Mouse (Mus musculus) limb, embryonic 14.5 days (tissue): ENCODE measurements at regions not wholly inside any gene's neighbourhood (a gene's known extent, or its start where the extent isn't known, plus 50 kb on each side); places are given as distances from the start of the nearest gene placed in this dataset.
"Not testable (repeated sequence)": the region's sequence is repeated elsewhere in the genome, so short reads cannot be mapped to it uniquely, and the experiment has no call there.

Source experiments
- ATAC-seq: fragments of 200-750 bp; cut with Nextera tagmentation; 2 replicates; pipeline ENCODE4 v1.8.0; 2017; ENCODE audit warnings: low read depth, moderate number of reproducible peaks, moderate TSS enrichment; ENCODE audit not compliant: low FRiP score
- DNase-seq: peaks from one replicate; pipeline ENCODE4 v3.0.0-alpha.2; 2015; ENCODE audit warnings: low spot score
- H3K27ac ChIP-seq: fragments of 300-500 bp; sonication (generic); replicated peaks from 2 replicates; pipeline ENCODE4 v1.5.1; 2014; ENCODE audit warnings: low read depth, mild to moderate bottlenecking, low read length, moderate library complexity, mixed read lengths
- H3K27me3 ChIP-seq: fragments of 300-500 bp; sonication (generic); 2 replicates; pipeline ENCODE4 v1.6.1; 2014; ENCODE audit warnings: low read length, mixed read lengths; ENCODE audit not compliant: control insufficient read depth, insufficient read depth
- H3K36me3 ChIP-seq: fragments of 300-500 bp; sonication (generic); 2 replicates; pipeline ENCODE4 v1.6.1; 2014; ENCODE audit warnings: mild to moderate bottlenecking, low read length, moderate library complexity, mixed read lengths; ENCODE audit not compliant: control insufficient read depth, insufficient read depth
- H3K4me1 ChIP-seq: fragments of 300-500 bp; sonication (generic); 2 replicates; pipeline ENCODE4 v1.6.1; 2014; ENCODE audit warnings: antibody characterized with exemption, low read length, mixed read lengths; ENCODE audit not compliant: control insufficient read depth, insufficient read depth
- H3K4me2 ChIP-seq: fragments of 300-500 bp; sonication (generic); replicated peaks from 2 replicates; pipeline ENCODE4 v1.6.1; 2014; ENCODE audit warnings: low read depth, mild to moderate bottlenecking, low read length, moderate library complexity; ENCODE audit not compliant: severe bottlenecking
- H3K4me3 ChIP-seq: fragments of 300-500 bp; sonication (generic); replicated peaks from 2 replicates; pipeline ENCODE4 v1.5.1; 2014; ENCODE audit warnings: low read length
- H3K9ac ChIP-seq: fragments of 300-500 bp; sonication (generic); 2 replicates; pipeline ENCODE4 v1.6.1; 2014; ENCODE audit warnings: mild to moderate bottlenecking, low read depth, low read length, moderate library complexity; ENCODE audit not compliant: severe bottlenecking
- H3K9me3 ChIP-seq: fragments of 300-500 bp; sonication (generic); 2 replicates; pipeline ENCODE4 v1.6.1; 2016; ENCODE audit warnings: low read length; ENCODE audit not compliant: control insufficient read depth
- POLR2A ChIP-seq: fragments of 200-500 bp; IDR thresholded peaks from 2 replicates; pipeline ENCODE4 v1.8.0; 2012; ENCODE audit warnings: inconsistent platforms, mild to moderate bottlenecking, moderate library complexity, borderline replicate concordance; ENCODE audit not compliant: insufficient read depth, insufficient read length; ENCODE audit errors: extremely low read depth
- WGBS: fragments of 180-500 bp; shearing (Covaris S2); extraction: QIAGEN DNeasy Blood & Tissue Kit; methylation state at CpG from one replicate; pipeline ENCODE4 v1.1.7; 2014; 5-methylcytosine and 5-hydroxymethylcytosine counted together

DNA sequence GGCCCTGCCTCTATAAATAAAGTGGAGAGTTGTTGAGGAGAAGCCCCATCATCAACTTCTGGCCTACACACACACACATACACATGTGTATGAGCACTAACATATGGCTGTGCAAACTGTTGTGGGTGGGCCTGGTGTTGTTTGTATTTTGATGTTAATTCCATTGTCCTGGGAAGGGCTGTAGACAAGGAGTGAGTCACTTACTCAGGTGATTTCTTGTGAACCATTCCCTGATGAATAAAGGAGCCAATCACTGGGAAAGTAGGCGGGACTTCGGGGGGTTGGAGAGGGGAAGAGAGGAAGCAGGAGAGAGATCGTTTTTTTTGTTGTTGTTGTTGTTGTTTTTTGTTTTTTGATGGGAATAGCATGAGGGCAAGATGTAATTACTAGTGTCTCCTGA lies 699.0 kb upstream of the Slc8a1 start:
- no peaks in the 10 kb centered on the region for H3K4me1 ChIP-seq
- ATAC-seq (no peak), DNase-seq (no peak)
- no peaks in the 10 kb centered on the region for H3K36me3 ChIP-seq
- 92% methylated on average over 3 of the region's 3 CpGs for WGBS
- no peaks in the 10 kb centered on the region for H3K9me3 ChIP-seq
- no peak overlapping the region for H3K9ac ChIP-seq
- no peak overlapping the region for H3K27ac ChIP-seq
- no peaks in the 10 kb centered on the region for H3K27me3 ChIP-seq
- H3K4me2 ChIP-seq = no peak overlapping the region
- no peak for TF ChIP-seq POLR2A
- H3K4me3 ChIP-seq = no peak overlapping the region

DNA sequence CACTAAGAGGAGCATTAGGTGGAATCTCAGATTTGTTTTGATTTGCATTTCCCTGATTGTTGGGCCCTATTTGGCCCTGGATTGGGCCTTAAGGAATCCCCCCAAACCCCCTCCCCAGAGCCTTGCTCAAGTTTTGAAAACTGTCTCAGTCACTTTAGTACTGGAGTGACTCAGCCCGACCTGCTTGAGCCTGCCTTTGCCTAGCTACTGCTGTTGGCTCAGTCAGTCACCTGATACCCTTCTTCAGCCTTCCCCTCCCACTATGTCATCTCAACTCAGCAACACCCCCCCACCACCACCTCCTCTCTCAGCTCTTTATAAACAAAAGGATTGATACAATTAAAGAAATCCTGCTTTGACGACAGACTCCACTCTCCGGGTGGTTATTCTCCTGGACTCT lies 694.5 kb upstream of the Slc8a1 start:
- Histone ChIP-seq H3K27ac (no peak overlapping the region), H3K9me3 (no peaks in the 10 kb centered on the region), H3K4me2 (no peak overlapping the region), H3K4me3 (no peak overlapping the region), H3K9ac (no peak overlapping the region), H3K27me3 (no peaks in the 10 kb centered on the region), H3K4me1 (no peaks in the 10 kb centered on the region), H3K36me3 (no peaks in the 10 kb centered on the region)
- no peak for TF ChIP-seq POLR2A
- ATAC-seq (no peak), DNase-seq (no peak)
- 38% methylated on average over 3 of the region's 3 CpGs for WGBS

DNA sequence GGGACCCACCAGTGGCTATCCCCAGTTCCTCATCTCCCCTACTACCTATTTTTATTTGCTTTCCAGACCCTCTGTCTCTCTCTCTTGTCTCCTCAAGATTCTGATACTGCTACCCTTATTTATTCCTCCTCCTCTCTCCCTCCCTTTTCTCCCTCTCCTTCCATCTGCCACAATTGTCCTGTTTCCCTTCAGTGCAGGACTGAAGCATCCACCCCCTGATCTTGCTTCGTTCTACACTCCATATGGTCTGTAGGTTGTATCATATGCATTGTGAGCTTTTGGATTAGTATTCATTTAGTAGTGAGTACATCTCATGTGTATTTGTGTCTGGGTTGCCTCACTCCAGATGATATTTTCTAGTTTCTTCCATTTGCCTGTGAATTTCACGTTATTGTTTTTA lies 670.1 kb upstream of the Slc8a1 start:
- H3K4me2 ChIP-seq = no peak overlapping the region
- H3K27me3 ChIP-seq = no peaks in the 10 kb centered on the region
- 91% methylated on average over 2 of the region's 2 CpGs for WGBS
- no peak overlapping the region for H3K9ac ChIP-seq
- no peak for DNase-seq
- no peaks in the 10 kb centered on the region for H3K4me1 ChIP-seq
- no peaks in the 10 kb centered on the region for H3K36me3 ChIP-seq
- no peaks in the 10 kb centered on the region for H3K9me3 ChIP-seq
- H3K4me3 ChIP-seq = no peak overlapping the region
- no peak for TF ChIP-seq POLR2A
- no peak for ATAC-seq
- no peak overlapping the region for H3K27ac ChIP-seq

DNA sequence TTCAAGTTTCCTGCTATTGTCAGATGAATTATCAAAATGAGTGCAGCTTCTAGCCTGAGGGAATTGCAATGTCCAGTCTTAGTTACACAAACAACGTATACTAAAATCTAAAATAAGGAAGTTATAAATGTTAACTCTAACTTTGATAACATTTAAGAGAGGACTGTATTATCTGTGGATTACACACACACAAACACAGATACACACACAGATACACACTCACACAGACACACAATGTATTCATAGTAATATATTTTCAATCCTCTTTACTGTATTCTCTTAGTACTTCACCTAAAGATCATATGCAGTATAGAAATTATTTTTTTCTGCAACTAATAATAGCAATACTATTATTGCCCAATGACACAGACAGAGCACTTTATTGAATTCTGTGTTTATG lies 661.2 kb upstream of the Slc8a1 start:
- no peaks in the 10 kb centered on the region for H3K4me1 ChIP-seq
- no peaks in the 10 kb centered on the region for H3K27me3 ChIP-seq
- no peaks in the 10 kb centered on the region for H3K9me3 ChIP-seq
- DNase-seq = no peak
- WGBS = 78% methylated on average over 1 of the region's 1 CpGs
- no peak for TF ChIP-seq POLR2A
- H3K4me2 ChIP-seq = no peak overlapping the region
- H3K4me3 ChIP-seq = no peak overlapping the region
- no peaks in the 10 kb centered on the region for H3K36me3 ChIP-seq
- no peak for ATAC-seq
- no peak overlapping the region for H3K9ac ChIP-seq
- H3K27ac ChIP-seq = no peak overlapping the region

DNA sequence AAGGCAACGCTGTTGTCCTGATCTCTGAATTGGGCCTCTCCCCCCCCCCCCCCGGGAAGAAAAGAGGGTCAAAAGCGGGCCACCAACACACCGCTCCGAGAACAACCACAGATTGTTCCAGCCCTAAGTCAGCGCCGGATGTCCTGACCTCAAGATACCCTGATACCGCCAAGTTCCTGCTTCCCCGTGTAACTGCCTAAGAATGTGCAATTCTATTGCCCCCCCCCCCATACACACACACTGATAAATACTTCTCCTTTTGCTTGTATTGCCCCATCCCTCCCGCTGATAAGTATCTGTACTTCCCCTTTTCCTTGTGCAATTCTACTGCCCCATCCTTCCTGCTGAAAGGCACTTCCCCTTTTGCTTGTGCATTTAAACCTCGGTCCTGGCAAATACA lies 641.2 kb upstream of the Slc8a1 start:
- not testable (repeated sequence) for H3K4me2 ChIP-seq, DNase-seq, H3K27me3 ChIP-seq, H3K9me3 ChIP-seq, H3K36me3 ChIP-seq, H3K4me1 ChIP-seq, H3K4me3 ChIP-seq, ATAC-seq, H3K27ac ChIP-seq, H3K9ac ChIP-seq
- WGBS = 82% methylated on average over 3 of the region's 11 CpGs

DNA sequence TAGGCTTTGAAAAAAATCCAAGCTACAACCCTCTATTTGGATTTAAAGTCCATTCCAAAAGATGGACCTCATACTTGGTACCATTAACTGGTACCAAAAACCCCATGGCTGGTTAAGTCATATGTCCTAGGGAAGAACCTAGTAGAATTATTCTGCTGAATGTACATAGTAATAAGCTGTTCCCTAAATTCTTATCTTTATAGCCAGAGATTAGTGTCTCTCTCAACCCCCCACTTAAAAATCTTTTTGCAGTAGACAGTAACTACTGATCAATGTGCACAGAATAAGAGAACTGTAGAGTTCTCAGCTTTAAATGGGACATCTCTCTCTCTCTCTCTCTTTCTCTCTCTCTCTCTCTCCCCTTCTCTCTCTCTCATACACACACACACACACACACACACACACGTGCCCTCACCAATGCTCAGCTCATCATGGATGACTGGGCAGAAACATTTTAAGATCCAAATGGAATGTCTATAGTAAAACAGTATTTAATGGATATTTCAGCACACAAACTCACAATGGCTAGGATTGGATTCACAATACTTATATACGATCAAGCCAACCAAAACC lies 640.2 kb upstream of the Slc8a1 start:
- Histone ChIP-seq H3K36me3 (no peaks in the 10 kb centered on the region), H3K9ac (no peak overlapping the region), H3K4me2 (no peak overlapping the region), H3K27ac (no peak overlapping the region), H3K4me1 (no peaks in the 10 kb centered on the region), H3K4me3 (no peak overlapping the region), H3K27me3 (no peaks in the 10 kb centered on the region), H3K9me3 (no peaks in the 10 kb centered on the region)
- no peak for DNase-seq
- TF ChIP-seq POLR2A = no peak
- WGBS = 91% methylated on average over 2 of the region's 2 CpGs
- ATAC-seq = no peak
